Mouse (Mus musculus) gastrocnemius, postnatal 36 days (tissue): ENCODE data around the gene Srf. TPM values are rescaled to one million over a fixed set of nuclear protein-coding genes. Genes with fewer than 3 reads are reported as not detected.
"Not testable (repeated sequence)": the region's sequence is repeated elsewhere in the genome, so short reads cannot be mapped to it uniquely, and the experiment has no call there.

Experiments
- DNase-seq, 2 experiments: peaks; one replicate each; pipeline ENCODE4 v3.0.0; 2022
- intact Hi-C: fragments of 180-260 bp; cut with DNase I; formaldehyde crosslinking; loops from one replicate; pipeline ENCODE4 v1.15.1; 2025
- total RNA-seq, 2 experiments: library from RNA; stranded (reverse); gene quantifications; 2 replicates each; pipeline ENCODE4 v1.2.3; 2021

The Srf gene
- total RNA-seq, 2 experiments from 2014 or later = 70.4 to 74.9 TPM

GRCm38 (mm10) chr17:46558151-46558550, 2.2 kb upstream of the Srf start:
- intact Hi-C loops = no loop called here
- DNase-seq = no peak

DNA sequence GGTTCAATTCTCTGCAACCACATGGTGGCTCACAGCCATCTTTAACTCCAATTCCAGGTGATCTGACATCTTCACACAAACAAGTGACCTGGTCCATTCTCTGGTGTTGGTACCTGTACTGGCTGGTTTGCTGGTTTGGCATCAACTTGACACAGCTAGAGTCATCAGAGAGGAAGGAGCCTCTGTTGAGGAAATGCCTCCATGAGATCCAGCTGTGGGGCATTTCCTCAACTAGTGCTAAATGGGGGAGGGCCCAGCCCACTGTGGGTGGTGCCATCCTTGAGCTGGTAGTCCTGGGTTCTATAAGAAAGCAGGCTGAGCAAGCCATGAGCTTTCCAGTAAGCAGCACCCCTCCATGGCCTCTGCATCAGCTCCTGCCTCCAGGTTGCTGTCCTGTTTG, 1.3 kb upstream of the Srf start:
- intact Hi-C loops, DNase-seq: not testable (repeated sequence)

GRCm38 (mm10) chr17:46556584-46556945, 590 bp upstream of the Srf start:
- intact Hi-C loops = no loop called here

GRCm38 (mm10) chr17:46554977-46555672, 850 bp downstream of the Srf start:
- DNase-seq = peak in 1 of 2 experiments; percentile 34
- intact Hi-C loops = no loop called here

More at GRCm38 (mm10) chr17:46556584-46556945, 590 bp upstream of the Srf start:
- no peak for DNase-seq

GRCm38 (mm10) chr17:46554646-46554976, 1.4 kb downstream of the Srf start:
- intact Hi-C loops = no loop called here
- peak in 1 of 2 experiments; percentile 29 for DNase-seq

DNA sequence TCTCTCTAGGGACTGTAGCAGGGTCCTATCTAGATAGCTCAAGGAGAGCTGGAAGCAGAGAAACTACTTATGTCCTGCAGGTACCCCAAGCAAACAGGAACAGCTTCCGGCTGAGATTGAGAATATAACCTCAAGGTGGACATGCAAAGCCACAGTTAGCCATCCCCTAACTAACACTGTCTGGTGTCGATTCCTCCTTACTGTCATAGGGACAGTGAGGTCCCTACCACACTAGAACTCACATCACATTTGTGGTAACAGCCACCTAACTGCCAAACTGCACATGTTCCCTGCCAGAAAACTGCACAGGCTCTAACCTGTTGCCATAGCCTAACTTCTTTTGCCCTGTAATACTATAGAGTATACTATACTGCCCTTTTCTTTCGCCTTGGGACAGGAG, 2.0 kb downstream of the Srf start:
- intact Hi-C loops = no loop called here
- DNase-seq = no peak

DNA sequence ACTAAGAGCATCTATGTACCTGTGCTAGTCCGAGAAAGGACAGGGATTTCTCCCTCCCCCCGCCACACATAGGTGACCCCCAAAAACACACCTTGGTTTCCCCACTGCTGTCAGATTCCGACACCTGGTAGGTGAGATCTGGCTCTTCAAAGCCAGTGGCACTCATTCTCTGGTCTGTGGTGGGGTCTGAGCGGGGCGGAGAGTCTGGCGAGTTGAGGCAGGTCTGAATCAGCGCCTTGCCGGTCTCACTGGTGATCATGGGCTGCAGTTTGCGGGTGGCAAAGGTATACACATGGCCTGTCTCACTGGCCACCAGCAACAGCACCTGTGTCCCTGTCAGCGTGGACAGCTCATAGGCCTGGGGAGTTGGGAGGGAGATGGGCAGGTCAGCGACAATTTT, 2.5 kb downstream of the Srf start:
- DNase-seq = peak in 1 of 2 experiments; percentile 26
- intact Hi-C loops = no loop called here

DNA sequence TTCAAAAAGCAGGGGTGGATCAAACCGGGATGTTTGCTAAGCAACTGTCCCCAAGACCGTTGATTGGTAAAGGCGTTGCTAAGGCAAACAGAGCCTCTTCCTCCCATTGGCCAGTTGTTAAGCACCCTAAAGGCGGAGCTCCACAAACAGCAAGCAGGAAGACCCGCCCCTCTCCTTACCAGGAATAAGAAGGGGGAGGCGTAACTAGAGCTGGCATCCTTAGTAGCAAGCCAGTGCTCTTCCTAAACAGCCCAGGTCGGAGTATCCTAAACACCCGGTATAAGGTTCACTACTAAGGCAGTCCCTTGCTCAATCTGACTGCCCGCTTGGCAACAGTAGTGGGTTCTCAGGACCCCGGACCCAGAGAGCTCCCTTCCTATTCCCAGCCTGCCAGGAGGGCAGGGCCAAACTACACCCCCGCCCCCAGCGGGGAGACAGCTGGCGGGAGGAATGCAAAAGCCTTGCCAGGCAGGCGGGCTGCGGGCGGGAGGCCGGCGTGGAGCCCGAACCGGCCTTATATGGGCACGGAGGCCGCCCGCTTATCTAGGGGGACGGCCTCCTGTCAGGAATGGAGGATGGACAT, 3.0 kb downstream of the Srf start:
- intact Hi-C loops = no loop called here
- peak; percentile 93 to 94 for DNase-seq

DNA sequence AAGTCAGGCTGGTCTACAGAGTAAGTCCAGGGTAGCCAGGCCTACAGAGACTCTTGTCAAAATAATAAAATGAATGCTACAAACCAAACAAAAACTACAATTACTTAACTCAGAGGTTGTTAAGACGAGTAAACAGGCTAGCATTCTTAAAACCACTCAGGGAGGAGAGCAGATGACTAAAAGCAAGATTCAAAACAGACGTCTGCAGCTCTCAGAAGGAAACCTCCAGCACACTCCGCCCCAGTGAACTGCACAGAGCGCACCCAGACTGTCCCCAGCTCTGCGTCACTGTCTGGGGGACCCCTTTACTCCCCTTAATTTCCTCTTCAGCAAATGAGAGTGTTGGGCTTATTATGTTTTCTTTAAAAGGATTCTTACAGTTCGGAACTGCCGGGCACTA, 3.8 kb downstream of the Srf start:
- DNase-seq = no peak
- intact Hi-C loops = no loop called here

DNA sequence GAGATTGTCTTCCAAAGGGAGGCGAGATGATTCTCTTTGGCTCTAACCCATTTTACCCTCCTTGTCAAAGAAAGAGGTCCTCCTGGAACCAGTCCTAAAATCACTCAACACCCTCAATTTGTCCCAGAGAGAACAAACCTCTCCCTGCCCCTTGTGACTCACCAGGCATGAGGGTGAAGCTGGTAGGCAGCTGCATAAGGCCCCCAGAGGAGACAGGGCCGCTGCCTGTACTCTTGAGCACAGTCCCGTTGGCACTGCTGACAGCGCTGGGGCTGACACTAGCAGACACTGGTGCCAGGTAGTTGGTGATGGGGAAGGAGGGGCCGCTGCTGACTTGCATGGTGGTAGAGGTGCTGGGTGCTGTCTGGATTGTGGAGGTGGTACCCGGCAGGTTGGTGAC, 4.6 kb downstream of the Srf start:
- intact Hi-C loops = no loop called here
- no peak for DNase-seq

GRCm38 (mm10) chr17:46550904-46551303, 5.1 kb downstream of the Srf start:
- intact Hi-C loops = no loop called here
- no peak for DNase-seq

- intact Hi-C loops = no loop called here
- no peak for DNase-seq
These were observed 6.3 kb downstream of the Srf start for GRCm38 (mm10) chr17:46549642-46550041.

DNA sequence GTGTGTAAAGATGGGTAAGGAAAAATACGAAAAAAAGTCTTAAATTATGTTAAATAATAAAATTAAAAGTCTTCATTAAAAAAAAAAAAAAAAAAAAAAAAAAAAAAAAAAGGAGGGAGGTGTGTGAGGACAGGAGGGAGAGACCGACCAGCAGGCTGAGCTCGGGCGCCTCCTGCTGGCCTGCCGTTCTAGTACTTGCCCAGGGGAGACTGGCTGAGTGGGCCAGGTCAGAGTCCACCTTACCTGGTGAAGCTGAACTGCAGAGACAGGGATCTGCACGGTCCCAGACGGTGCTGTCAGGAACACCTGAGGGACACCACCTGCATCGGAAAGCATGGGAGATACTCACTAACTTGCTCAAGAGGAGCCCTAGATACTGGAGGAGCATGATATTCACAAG, 6.8 kb downstream of the Srf start:
- no peak for DNase-seq
- intact Hi-C loops = no loop called here

DNA sequence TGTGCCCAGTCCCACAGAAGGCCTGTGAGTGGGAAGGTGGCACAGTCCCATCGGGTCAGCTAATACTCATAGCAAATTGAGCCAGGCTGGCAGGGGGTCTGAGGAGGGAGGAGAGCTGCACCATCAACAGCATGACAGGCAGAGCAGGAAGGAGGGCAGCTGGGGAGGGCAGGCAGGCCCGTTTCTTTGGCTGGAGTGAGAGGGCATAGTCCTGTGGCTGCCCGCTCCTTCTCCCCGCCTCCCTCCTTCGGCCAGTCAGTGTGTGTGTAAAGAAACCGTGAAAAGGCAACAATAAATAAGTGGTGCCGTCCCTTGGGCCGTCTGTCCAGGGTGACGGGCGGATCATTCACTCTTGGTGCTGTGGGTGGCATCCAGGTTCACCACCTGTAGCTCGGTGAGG, 7.2 kb downstream of the Srf start:
- intact Hi-C loops = no loop called here
- no peak for DNase-seq

GRCm38 (mm10) chr17:46547923-46548322, 8.1 kb downstream of the Srf start:
- intact Hi-C loops = no loop called here
- no peak for DNase-seq

DNA sequence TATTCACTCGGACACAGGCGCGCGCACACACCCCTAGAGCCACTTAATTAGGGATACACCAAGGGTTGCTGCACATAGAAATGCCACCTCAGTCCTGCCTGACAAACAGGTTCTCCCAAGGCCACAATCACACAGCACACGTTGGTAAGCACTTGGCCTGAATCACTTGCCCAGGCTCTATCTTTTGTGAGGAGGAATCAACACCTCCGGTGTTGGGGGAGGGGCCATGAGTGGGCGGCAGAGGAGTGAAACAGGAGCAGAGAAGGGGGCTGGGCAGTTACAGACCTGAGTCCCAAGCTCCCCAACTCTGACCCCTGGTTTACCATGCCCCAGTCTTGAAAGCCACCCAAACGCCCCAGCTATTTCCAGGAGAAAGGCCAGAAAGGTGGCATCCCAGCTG, 9.0 kb downstream of the Srf start:
- DNase-seq = no peak
- intact Hi-C loops = no loop called here

DNA sequence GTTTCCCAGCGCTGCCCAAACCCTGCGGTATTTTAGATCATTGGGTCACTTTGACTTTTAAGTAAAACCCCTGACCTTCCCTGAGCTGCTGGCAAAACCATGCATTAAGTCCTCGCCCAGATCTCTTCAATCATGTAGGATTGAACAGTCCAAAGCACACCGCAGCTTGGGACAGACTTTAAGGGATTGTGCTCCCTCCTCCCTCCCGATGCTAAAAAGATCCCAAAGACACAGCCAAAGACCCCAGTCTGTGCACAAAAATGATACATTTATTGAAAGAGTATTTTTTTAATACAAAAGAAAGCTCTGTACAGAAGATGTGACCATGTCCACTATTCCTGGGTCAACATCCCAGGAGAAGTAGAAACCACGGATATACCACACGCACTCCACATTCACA, 9.4 kb downstream of the Srf start:
- no peak for DNase-seq
- intact Hi-C loops = no loop called here

GRCm38 (mm10) chr17:46545813-46546564, 10.0 kb downstream of the Srf start, which contains the start of gene Cul9:
Gene Cul9, minus strand, starts transcription at chr17:46546388.
- intact Hi-C loops = no loop called here
- peak; percentile 63 to 67 for DNase-seq

GRCm38 (mm10) chr17:46543661-46544060, 12.3 kb downstream of the Srf start:
- intact Hi-C loops = no loop called here
- no peak for DNase-seq

GRCm38 (mm10) chr17:46525579-46526307, 30.2 kb downstream of the Srf start:
- intact Hi-C loops = loop anchor here (2.0 to 5.0 kb wide), 3 partner anchors 67 to 202 kb away; partner anchors contain the start of gene Gnmt
- peak; percentile 65 to 73 for DNase-seq

DNA sequence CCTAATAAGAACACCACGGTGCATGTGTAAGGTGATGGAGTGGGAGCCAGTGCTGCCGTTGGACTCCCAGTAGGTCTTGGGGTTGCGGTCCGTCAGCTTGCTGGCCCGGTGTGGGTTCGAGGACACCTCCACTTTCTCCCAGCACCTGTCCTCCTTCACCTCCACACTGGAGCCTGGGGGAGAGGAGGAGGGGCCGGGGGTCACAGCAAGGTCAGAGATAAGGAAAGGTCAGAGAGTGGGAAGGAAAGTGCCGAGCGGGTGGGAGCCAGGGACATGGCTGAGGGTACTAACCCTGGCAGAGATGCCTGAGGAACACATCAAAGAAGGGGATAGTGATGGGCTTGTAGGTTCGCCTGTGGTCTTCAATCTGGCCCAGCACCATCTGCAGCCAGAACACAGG, 30.9 kb downstream of the Srf start:
- intact Hi-C loops = loop anchor here (5.0 kb wide), 2 partner anchors 67 to 202 kb away; partner anchors contain the start of gene Gnmt
- DNase-seq = no peak
